Mouse (Mus musculus): ENCODE measurements around the gene Tapt1. TPM values are rescaled to one million over a fixed set of nuclear protein-coding genes. Genes with fewer than 3 reads are reported as not detected.

Tapt1 gene
- total RNA-seq, 2 experiments from 2014 or later, result 51.6 to 53.9 TPM

DNA sequence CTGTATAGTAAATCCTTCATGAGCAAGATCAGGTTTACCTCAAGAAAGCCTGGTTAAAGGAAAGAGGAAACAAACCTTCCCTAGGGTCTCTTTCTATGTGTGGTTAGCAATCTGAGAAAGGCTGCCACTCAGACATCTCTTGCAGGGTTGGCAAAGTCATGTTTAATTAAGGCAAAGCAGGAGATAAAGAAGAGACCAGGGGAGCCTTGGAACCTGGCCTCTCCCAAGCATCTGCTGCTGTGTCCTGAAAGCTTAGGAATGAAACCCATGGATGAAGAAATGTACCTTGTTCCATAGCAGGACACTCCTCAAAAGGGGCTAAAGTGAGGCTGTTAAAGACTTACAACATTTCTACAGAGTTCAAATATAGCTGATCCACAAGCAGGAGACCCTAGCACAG, 11.3 kb downstream of the Tapt1 start:
- Histone ChIP-seq H3K4me3 (no peak overlapping the region), H3K27ac (no peak overlapping the region)
- no peak for TF ChIP-seq CTCF (IDR thresholded peaks at IDR 0.05)
- intact Hi-C loops (cut with DNase I), result no loop called here
- DNase-seq (ENCODE audit: extremely low spot score in 1 of 2, low spot score in 2 of 2), result no peak

DNA sequence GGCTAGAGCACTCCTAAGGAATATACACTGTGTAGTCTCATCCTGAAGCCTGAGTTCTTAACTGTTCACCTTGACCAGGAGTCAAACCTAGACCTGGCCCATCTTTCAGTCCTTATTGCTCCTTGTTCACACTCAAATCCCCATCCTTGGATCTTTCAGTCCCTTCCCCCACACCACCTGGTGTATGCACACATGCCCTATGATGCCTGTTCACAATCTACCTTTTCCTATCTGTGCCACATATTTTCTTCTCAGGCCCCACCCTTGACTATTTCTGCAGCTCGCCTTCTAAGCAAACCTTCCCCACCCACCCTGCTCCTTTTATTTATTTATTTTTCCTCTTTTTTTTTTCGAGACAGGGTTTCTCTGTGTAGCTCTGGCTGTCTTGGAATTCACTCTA, 12.4 kb downstream of the Tapt1 start:
- no peak overlapping the region for H3K4me3 ChIP-seq
- intact Hi-C loops (cut with DNase I), result no loop called here
- no peak for DNase-seq (ENCODE audit: extremely low spot score in 1 of 2, low spot score in 2 of 2)
- no peak for TF ChIP-seq CTCF (IDR thresholded peaks at IDR 0.05)
- peak overlapping the region; percentile 25; the same call in 1 of the 2 replicates for H3K27ac ChIP-seq

DNA sequence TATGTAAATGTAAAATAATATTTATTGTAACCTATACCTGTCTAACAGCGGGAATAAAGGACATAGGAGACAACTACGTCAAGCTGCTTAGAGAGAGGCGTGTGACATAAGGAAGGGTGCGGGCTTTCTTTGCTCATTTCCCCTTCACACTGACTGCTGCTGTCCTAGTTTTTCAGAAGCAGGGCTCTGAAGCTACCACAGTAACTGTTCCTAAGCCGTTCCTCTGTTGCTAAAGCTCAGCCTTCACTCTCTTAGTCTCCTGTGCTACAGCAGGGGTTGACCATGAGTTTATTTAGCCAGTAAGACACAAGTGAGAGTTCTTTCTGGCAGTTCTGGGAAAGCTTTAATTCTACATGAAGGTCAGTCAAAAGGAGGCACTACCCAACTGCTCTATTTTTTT, 13.0 kb downstream of the Tapt1 start:
- no peak overlapping the region for H3K27ac ChIP-seq
- intact Hi-C loops (cut with DNase I), result no loop called here
- no peak for DNase-seq (ENCODE audit: extremely low spot score in 1 of 2, low spot score in 2 of 2)

DNA sequence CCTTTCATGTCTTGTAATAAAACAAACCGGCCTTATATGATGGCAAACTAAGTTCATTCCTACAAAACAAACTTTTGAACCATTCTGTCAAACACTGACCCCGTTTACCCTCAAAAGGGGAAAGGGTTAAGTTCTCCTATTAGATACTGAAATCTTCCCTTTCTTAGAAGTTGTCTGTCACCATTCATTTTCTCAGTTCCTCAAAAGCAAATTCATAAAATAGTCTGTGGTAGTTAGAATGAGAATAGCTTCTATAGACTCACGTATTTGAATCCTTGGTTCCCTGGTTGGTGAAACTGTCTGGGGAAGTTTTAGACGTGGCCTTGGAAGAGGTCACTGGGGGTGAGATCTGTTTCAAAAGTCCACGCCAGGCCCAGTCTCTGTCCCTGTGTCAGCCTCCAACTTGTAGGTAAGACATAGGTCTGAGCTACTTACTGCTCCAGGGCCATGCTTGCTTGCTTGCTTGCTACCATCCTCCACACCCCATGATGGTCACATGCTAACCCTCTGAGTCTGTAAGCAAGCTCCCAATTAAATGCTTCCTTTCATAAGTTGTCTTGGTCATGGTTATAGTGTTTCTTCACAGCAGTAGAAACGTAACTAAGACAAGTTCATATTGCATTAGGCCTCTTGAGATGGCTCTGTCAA, 14.5 kb downstream of the Tapt1 start:
- no peak for DNase-seq (ENCODE audit: extremely low spot score in 1 of 2, low spot score in 2 of 2)
- Histone ChIP-seq H3K27ac (no peak overlapping the region), H3K4me3 (no peak overlapping the region)
- TF ChIP-seq CTCF (IDR thresholded peaks at IDR 0.05), result no peak
- intact Hi-C loops (cut with DNase I), result no loop called here

More for the DNA sequence above, 13.0 kb downstream of the Tapt1 start:
- no peak overlapping the region for H3K4me3 ChIP-seq
- TF ChIP-seq CTCF (IDR thresholded peaks at IDR 0.05), result no peak

DNA sequence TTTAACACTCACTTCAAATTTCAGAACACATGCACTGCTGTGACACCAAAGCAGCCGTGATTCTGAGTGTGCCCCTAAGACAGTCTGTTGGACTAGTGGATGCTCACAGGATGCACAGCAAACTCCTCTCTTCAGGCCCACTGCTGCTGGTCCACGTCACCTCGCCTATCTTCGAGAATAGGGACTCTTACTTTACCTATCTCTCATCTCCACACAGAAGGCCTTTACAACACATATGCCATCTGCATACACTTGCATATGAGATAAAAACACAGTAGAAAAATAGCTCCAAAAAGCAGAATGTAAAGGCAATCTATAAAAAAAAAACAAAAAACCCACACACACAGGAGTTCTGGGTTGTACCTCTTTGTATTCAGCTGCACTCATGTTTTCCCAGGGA, 19.1 kb downstream of the Tapt1 start:
- no peak for DNase-seq (ENCODE audit: extremely low spot score in 1 of 2, low spot score in 2 of 2)
- H3K27ac ChIP-seq, result no peak overlapping the region
- intact Hi-C loops (cut with DNase I), result loop anchor here (10.0 kb wide), 1 partner anchor 312 kb away; no protein-coding TSS in a partner anchor
- no peak for TF ChIP-seq CTCF (IDR thresholded peaks at IDR 0.05)
- no peak overlapping the region for H3K4me3 ChIP-seq

DNA sequence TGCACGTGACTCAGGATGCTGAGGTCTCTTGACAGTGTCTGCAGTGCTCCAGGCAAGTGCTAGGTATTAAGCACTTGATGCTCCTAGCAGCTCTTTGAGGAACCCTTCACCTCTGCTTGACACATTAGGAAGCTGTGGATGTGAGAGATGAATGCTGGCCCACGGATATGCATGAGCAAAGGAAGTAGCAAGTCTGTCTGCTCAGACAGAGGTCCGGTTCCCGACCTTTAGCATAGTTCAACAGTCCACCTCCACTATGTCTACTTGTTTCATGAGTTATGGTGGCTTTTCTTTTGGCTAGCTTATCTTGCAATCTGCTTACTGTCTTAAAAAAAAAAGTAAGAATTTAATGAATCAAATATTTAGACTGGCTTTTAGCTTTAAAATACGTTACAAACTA, 19.8 kb downstream of the Tapt1 start:
- no peak for TF ChIP-seq CTCF (IDR thresholded peaks at IDR 0.05)
- no peak for DNase-seq (ENCODE audit: extremely low spot score in 1 of 2, low spot score in 2 of 2)
- intact Hi-C loops (cut with DNase I), result loop anchor here (10.0 kb wide), 1 partner anchor 312 kb away; no protein-coding TSS in a partner anchor

DNA sequence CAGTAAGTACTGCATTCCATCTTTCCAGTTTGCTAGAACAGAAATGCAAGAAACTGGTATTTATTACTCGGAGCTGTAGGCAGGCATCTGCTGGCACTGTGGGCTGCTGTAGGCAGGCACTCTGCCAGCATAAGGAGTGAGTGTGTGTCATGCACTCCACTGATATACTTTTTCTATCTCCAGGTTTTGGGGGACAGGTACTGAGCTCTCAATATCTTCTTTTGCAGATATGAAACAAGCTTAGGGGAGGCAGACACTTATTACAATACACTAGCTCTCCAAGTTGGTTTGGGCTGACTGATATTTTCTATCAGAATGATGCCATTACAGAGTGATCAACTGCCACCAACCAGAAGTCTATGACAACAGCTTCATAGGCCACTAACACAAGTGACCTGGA, 23.0 kb downstream of the Tapt1 start:
- no peak for TF ChIP-seq CTCF (IDR thresholded peaks at IDR 0.05)

More for the DNA sequence above, 19.8 kb downstream of the Tapt1 start:
- no peak overlapping the region for H3K4me3 ChIP-seq
- no peak overlapping the region for H3K27ac ChIP-seq

DNA sequence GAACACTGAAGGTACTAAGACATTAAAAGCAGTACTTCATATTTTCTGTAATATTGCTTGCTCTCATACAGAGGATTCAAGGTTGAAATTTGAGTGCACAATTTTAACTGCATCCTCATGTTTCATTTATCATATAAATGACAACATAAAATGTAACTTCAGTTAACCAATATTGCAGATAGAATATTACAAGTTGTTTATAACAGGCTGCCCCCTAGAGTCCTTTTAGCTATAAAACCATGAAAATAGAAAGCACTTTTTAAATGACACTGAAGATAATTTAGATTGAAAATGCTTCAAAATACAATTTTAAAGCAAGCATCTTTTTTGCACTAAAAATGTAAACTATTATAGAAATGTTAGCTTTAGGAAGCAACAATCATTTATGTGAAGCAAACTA, 24.8 kb downstream of the Tapt1 start:
- Histone ChIP-seq H3K4me3 (no peak overlapping the region), H3K27ac (no peak overlapping the region)
- intact Hi-C loops (cut with DNase I), result loop anchor here (5.0 to 10.0 kb wide), 2 partner anchors 154 to 307 kb away; no protein-coding TSS in a partner anchor
- no peak for DNase-seq (ENCODE audit: extremely low spot score in 1 of 2, low spot score in 2 of 2)
- TF ChIP-seq CTCF (IDR thresholded peaks at IDR 0.05), result peak; percentile 46

More for the DNA sequence above, 23.0 kb downstream of the Tapt1 start:
- intact Hi-C loops (cut with DNase I), result loop anchor here (5.0 to 10.0 kb wide), 2 partner anchors 156 to 309 kb away; no protein-coding TSS in a partner anchor
- Histone ChIP-seq H3K4me3 (no peak overlapping the region), H3K27ac (peak overlapping the region; percentile 51; the same call in 1 of the 2 replicates)
- DNase-seq (ENCODE audit: extremely low spot score in 1 of 2, low spot score in 2 of 2), result peak; percentile 26 to 43

DNA sequence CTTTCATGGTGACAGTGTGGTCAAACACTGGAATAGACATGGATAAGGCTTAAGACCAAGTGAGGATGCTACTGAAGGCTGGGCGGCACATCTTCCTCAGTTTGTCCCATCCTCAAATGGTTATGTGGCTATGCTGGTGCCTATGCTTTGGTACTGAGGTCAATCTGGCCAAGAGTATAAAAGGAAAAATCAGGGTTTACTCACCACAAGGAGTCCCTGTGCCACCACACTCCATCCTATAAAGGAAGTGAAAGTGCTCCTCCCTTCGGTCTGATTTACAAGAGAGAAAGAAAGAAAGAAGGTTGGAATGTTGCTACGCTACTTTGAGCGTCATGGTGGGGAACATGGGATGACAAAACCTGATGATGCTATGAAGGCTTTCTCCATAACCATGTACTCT, 27.3 kb downstream of the Tapt1 start:
- intact Hi-C loops (cut with DNase I), result no loop called here
- DNase-seq (ENCODE audit: extremely low spot score in 1 of 2, low spot score in 2 of 2), result no peak
- Histone ChIP-seq H3K4me3 (no peak overlapping the region), H3K27ac (no peak overlapping the region)
- no peak for TF ChIP-seq CTCF (IDR thresholded peaks at IDR 0.05)

DNA sequence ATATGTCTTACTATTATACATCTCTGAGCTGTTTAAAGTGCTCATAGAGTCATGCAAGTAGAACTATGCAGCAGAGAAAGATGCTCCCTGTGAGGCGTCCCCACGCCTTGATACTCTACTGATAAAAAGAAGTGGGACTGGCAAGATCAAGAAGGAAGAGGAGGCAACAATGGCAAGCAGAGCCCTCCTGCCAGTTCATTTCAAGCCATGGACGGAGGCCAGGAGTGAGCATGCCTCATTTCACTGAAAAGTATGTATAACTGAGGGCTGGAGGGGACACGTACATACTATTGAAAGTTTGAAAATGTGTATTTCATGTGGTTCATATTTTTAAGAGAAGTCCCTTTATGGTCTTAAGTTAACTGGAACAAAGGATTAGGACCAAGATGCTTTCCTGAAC, 28.0 kb downstream of the Tapt1 start:
- H3K4me3 ChIP-seq, result no peak overlapping the region
- no peak for TF ChIP-seq CTCF (IDR thresholded peaks at IDR 0.05)
- DNase-seq (ENCODE audit: extremely low spot score in 1 of 2, low spot score in 2 of 2), result no peak
- intact Hi-C loops (cut with DNase I), result no loop called here
- no peak overlapping the region for H3K27ac ChIP-seq

DNA sequence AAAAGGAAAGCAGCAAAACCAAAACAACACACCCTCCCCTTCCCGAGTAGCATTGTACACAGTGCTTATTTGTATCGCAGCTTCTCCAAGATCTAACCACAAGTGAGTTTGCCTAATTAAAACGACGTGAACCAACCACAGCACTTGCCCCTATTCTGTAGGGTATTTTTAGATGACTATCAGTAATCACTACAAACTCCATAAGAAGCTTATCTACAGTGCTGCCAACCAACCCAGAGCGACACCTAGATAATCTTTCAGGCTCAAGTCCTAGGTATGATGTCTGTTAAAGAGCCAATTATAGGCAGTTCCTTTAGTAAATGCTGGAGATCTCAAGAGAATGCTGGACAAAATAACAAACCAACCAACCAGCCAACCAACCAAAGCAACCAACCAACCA, 28.6 kb downstream of the Tapt1 start:
- intact Hi-C loops (cut with DNase I), result no loop called here
- Histone ChIP-seq H3K27ac (no peak overlapping the region), H3K4me3 (no peak overlapping the region)
- TF ChIP-seq CTCF (IDR thresholded peaks at IDR 0.05), result no peak
- no peak for DNase-seq (ENCODE audit: extremely low spot score in 1 of 2, low spot score in 2 of 2)

DNA sequence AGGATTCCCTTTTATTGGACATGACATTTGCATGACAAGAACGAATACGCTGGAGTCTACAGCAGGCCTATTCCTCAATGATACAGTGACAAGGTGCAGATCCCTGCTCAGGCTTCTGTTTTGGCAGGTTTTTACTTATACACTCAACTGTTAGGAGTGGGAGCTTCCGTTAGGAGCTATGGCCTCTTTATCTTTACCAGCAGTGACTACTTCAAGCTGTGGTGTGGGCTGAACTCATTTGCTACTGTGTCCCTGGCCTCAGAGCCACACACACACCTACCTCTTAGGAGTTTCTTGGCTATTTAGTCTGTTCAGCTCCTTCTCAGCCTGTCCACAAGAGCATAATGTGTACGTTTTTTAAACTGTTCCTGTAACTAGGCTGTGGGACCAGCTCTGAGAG, 30.3 kb downstream of the Tapt1 start:
- Histone ChIP-seq H3K4me3 (no peak overlapping the region), H3K27ac (no peak overlapping the region)
- TF ChIP-seq CTCF (IDR thresholded peaks at IDR 0.05), result no peak
- intact Hi-C loops (cut with DNase I), result no loop called here
- DNase-seq (ENCODE audit: extremely low spot score in 1 of 2, low spot score in 2 of 2), result no peak

DNA sequence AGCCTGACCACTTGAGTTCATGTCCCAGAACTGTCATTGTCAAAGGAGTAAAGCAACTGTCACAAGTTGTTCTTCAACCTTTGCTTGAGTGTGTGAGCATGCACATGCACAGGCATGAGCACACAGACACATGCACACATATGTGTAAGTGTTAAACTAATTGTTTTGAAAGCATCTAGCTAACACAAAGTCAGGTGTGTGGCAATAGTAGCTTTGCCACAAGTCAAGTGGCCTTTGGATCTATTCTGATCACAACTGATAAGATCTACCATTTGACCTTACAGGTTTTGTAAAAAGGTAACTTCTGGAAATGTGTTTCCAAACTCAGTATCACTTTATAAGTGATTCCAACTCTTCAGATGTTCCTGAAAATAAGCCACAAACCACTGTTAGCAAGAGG, 39.1 kb downstream of the Tapt1 start:
- intact Hi-C loops (cut with DNase I), result no loop called here
- TF ChIP-seq CTCF (IDR thresholded peaks at IDR 0.05), result no peak
- no peak for DNase-seq (ENCODE audit: extremely low spot score in 1 of 2, low spot score in 2 of 2)
- Histone ChIP-seq H3K4me3 (no peak overlapping the region), H3K27ac (no peak overlapping the region)

All from left cerebral cortex, adult 2 months (tissue).